Mouse (Mus musculus) embryonic fibroblast, embryonic 13.5 days (primary cell): ENCODE results near the gene Hectd4.

ENCODE experiments used
- CTCF ChIP-seq: IDR thresholded peaks from 2 replicates; pipeline ENCODE4 v1.5.1; 2011; ENCODE audit warnings: mild to moderate bottlenecking, control low read depth, low read length, moderate library complexity, borderline replicate concordance; ENCODE audit not compliant: insufficient read depth
- POLR2A ChIP-seq: IDR thresholded peaks from 2 replicates; pipeline ENCODE4 v1.6.1; 2011; ENCODE audit warnings: low read depth, mild to moderate bottlenecking, control low read depth, low read length, moderate library complexity

DNA sequence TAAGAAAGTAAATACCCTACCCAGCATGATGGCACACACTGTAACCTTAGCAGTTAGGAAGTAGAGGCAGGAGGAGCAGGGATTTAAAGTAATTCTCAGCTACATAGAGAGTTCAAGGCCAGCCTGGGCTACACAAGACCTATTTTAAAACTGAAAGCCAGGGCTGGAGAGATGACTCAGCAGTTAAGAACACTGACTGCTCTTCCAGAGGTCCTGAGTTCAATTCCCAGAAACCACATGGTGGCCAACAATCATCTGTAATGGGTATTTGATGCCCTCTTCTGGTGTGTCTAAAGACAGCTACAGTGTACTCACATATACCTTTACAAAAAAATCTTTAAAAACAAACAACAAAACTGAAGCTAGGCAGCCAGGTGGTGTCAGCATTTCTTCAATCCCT, 169.7 kb downstream of the Hectd4 start:
- TF ChIP-seq CTCF (no peak), POLR2A (no peak)
